ENCODE assay signal across 9 mouse cellular contexts in the genomic region with DNA sequence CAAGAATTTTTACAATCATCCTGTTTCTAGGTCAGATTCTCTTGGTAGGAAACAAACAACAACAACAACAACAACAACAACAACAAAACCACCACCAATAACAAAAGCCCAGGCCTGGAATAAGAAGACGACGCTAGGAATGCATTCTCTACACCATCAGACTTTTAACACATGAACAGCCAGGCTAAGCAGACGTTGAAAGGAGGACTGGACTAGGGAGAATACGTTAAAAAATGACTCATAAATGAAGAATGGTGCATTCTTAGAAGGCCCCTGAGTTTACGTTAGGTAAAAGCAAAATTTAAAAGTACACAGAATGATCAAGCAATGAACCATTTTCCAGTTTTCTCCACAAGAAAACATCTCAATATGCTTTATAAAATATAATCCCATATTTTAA.
"Had no signal": no experiment of that assay in that cellular context is flagged by ENCODE, and none has a peak within 500 bp of the region (broad histone marks: within the 10 kb centered on the region; RNA-seq: fewer than 3 reads in every experiment).

No protein-coding gene starts in this region.

- H3K4me1 ChIP-seq: hindbrain, embryonic 10.5 days; hindbrain, embryonic 12.5 days; intestine, embryonic 15.5 days had no signal

- H3K27me3 ChIP-seq: heart, embryonic 13.5 days; heart, embryonic 15.5 days; hindbrain, embryonic 12.5 days; intestine, embryonic 15.5 days had no signal

- H3K27ac ChIP-seq: heart, adult 2 months; heart, embryonic 13.5 days; hindbrain, embryonic 10.5 days; hindbrain, embryonic 12.5 days; intestine, embryonic 15.5 days had no signal

- H3K4me3 ChIP-seq: heart, adult 2 months; hindbrain, embryonic 10.5 days; hindbrain, embryonic 12.5 days; intestine, embryonic 15.5 days had no signal

- DNase-seq: gastrocnemius, postnatal 36 days; heart, adult 11 months had no signal

- H3K4me2 ChIP-seq: hindbrain, embryonic 12.5 days; liver, embryonic 11.5 days had no signal

- H3K9ac ChIP-seq: heart, embryonic 15.5 days; hindbrain, embryonic 12.5 days; intestine, embryonic 15.5 days had no signal

- H3K36me3 ChIP-seq: heart, embryonic 13.5 days; heart, embryonic 15.5 days; hindbrain, embryonic 10.5 days; hindbrain, embryonic 12.5 days; intestine, embryonic 15.5 days had no signal

- H3K9me3 ChIP-seq: heart, embryonic 13.5 days; heart, embryonic 15.5 days; hindbrain, embryonic 10.5 days; hindbrain, embryonic 12.5 days; intestine, embryonic 15.5 days had no signal
